Mouse (Mus musculus): ENCODE measurements around the gene Enpp1. TPM values are rescaled to one million over a fixed set of nuclear protein-coding genes. Genes with fewer than 3 reads are reported as not detected.
A peak's percentile ranks its signal among the peaks of the same experiment; 100 is the strongest.
"Not testable (repeated sequence)": the region's sequence is repeated elsewhere in the genome, so short reads cannot be mapped to it uniquely, and the experiment has no call there.

The Enpp1 gene
- polyA plus RNA-seq, 1 experiment from 2014 or later, result 1.4 TPM

DNA sequence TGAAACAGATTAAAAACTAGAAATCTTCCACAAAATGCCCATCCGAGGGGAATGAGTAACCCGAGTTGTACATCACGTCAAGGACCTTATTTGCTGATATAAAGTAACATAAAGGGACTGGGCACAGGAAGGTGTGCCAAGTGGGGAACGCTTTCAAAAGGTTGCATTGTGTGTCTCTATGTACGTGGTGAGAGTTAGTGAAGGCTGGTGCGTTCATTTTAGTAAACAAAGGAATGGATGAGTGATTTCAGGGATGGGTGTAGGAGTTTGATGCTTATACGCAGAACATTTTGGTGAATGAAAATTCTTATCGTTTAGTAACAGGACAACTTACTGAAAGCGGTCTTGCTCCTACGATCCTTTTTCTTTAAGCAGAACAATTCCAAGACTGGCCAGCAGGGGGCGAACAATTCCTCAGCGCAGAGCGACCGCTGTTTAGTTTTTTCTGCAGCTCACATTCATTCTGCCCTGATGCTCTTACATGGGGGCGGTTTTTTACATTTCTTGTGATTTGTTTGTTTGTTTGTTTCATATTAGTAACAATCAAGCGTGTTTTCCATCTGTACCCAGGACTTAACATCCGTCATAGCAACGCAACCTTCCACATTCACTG lies 81.4 kb downstream of the Enpp1 start:
- Histone ChIP-seq H3K9ac (replicated peaks; ENCODE audit: low read length) (no peak overlapping the region), H3K4me3 (ENCODE audit: low read depth, low read length) (no peak overlapping the region), H3K4me1 (ENCODE audit: control insufficient read depth, insufficient read depth, low read length) (no peaks in the 10 kb centered on the region), H3K36me3 (replicated peaks; ENCODE audit: control insufficient read depth, insufficient read depth, low read depth, low read length) (no peaks in the 10 kb centered on the region), H3K4me2 (ENCODE audit: low read depth, low read length) (no peak overlapping the region), H3K27me3 (ENCODE audit: control insufficient read depth, insufficient read depth, low read length) (no peaks in the 10 kb centered on the region), H3K27ac (replicated peaks; ENCODE audit: low read depth, low read length) (no peak overlapping the region), H3K9me3 (replicated peaks; ENCODE audit: control insufficient read depth, low read length) (no peaks in the 10 kb centered on the region)
- DNase-seq (ENCODE audit: low spot score) (peak; percentile 87), ATAC-seq (replicated peaks; ENCODE audit: insufficient number of reproducible peaks, low FRiP score, low TSS enrichment, low read depth) (no peak)
- 25% methylated on average over 18 of the region's 18 CpGs for WGBS

DNA sequence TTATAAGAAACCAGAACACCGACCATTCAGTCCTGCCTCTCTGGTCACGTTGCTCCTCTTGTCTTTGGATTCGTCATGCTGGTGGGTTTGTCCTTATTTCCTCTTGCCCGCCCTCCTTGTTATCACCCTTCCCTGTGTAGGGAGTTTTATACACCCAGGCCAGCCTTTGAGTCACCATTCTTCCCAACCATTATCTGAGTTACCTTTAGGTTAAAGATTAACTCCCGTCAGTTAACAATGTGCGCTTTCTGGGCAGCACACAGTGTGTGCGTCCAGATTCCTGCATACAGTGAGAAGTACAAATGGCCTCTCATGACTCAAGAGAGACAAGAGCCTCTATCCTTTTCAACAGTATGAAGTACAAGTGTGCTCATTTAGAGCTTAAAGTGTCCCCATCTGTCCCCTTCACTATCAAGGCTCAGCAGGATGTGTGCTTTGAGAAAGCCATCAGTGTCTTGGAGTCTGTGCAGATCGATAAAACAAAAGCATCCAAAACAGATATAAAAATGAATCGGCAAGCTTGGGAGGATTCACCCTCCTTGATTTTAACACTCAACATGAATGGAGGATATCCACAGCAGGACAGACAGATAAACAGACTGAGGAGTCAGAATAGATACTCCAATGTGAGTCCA lies 82.8 kb downstream of the Enpp1 start:
- Histone ChIP-seq H3K27ac (replicated peaks; ENCODE audit: low read depth, low read length) (no peak overlapping the region), H3K27me3 (ENCODE audit: control insufficient read depth, insufficient read depth, low read length) (no peaks in the 10 kb centered on the region), H3K4me2 (ENCODE audit: low read depth, low read length) (no peak overlapping the region), H3K4me1 (ENCODE audit: control insufficient read depth, insufficient read depth, low read length) (no peaks in the 10 kb centered on the region), H3K4me3 (ENCODE audit: low read depth, low read length) (no peak overlapping the region), H3K36me3 (replicated peaks; ENCODE audit: control insufficient read depth, insufficient read depth, low read depth, low read length) (no peaks in the 10 kb centered on the region), H3K9me3 (replicated peaks; ENCODE audit: control insufficient read depth, low read length) (no peaks in the 10 kb centered on the region), H3K9ac (replicated peaks; ENCODE audit: low read length) (no peak overlapping the region)
- ATAC-seq (replicated peaks; ENCODE audit: insufficient number of reproducible peaks, low FRiP score, low TSS enrichment, low read depth) (no peak), DNase-seq (ENCODE audit: low spot score) (no peak)
- 86% methylated on average over 9 of the region's 9 CpGs for WGBS

DNA sequence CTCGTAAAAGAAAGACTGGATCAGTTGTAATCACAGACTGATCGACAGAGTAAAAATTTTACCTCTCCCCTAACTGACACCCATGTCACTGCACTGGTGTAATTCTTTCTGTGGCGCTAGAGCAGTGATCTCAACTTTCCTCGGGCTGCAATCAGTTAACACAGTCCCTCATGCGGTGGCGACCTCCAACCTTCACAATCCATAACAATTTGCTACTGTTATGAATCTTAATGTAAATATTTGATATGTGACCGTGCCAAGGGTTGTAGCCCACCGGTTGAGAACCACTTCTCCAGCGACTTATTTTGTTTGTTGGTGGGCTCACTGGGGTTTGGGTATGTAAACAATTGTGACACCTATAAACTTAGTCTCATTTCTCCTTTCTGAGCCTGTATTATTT lies 83.5 kb downstream of the Enpp1 start:
- 70% methylated on average over 9 of the region's 9 CpGs for WGBS
- DNase-seq (ENCODE audit: low spot score) (no peak), ATAC-seq (replicated peaks; ENCODE audit: insufficient number of reproducible peaks, low FRiP score, low TSS enrichment, low read depth) (no peak)

DNA sequence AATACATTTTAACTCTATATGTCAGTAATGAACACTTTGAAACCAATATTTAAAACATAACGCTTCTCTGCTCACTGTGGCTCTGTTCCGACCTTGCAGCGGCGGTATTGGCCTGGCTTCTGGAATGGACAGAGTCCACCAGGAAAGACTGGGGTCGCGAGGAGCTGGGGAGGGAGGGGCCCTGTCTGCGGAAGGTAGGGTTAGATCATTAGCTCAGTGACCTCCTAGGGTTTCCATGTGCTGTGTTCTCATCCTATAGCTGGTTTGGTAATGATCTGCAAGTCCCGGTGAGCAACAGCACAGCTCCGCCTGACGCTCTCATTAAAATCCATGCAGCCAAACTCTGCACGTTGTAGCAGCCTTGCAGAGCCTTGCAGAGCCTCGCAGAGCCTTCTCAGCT lies 84.7 kb downstream of the Enpp1 start:
- no peak overlapping the region for H3K4me3 ChIP-seq (ENCODE audit: low read depth, low read length)
- no peak for ATAC-seq (replicated peaks; ENCODE audit: insufficient number of reproducible peaks, low FRiP score, low TSS enrichment, low read depth)
- H3K27me3 ChIP-seq (ENCODE audit: control insufficient read depth, insufficient read depth, low read length), result no peaks in the 10 kb centered on the region
- no peak overlapping the region for H3K4me2 ChIP-seq (ENCODE audit: low read depth, low read length)
- WGBS, result 69% methylated on average over 12 of the region's 12 CpGs
- DNase-seq (ENCODE audit: low spot score), result no peak
- no peak overlapping the region for H3K9ac ChIP-seq (replicated peaks; ENCODE audit: low read length)
- no peak overlapping the region for H3K27ac ChIP-seq (replicated peaks; ENCODE audit: low read depth, low read length)
- H3K36me3 ChIP-seq (replicated peaks; ENCODE audit: control insufficient read depth, insufficient read depth, low read depth, low read length), result no peaks in the 10 kb centered on the region
- no peaks in the 10 kb centered on the region for H3K4me1 ChIP-seq (ENCODE audit: control insufficient read depth, insufficient read depth, low read length)
- no peaks in the 10 kb centered on the region for H3K9me3 ChIP-seq (replicated peaks; ENCODE audit: control insufficient read depth, low read length)

More for the DNA sequence above, 83.5 kb downstream of the Enpp1 start:
- H3K9me3 ChIP-seq (replicated peaks; ENCODE audit: control insufficient read depth, low read length), result no peaks in the 10 kb centered on the region
- H3K36me3 ChIP-seq (replicated peaks; ENCODE audit: control insufficient read depth, insufficient read depth, low read depth, low read length), result no peaks in the 10 kb centered on the region
- H3K9ac ChIP-seq (replicated peaks; ENCODE audit: low read length), result no peak overlapping the region
- no peaks in the 10 kb centered on the region for H3K27me3 ChIP-seq (ENCODE audit: control insufficient read depth, insufficient read depth, low read length)
- H3K4me2 ChIP-seq (ENCODE audit: low read depth, low read length), result no peak overlapping the region
- no peak overlapping the region for H3K27ac ChIP-seq (replicated peaks; ENCODE audit: low read depth, low read length)
- H3K4me1 ChIP-seq (ENCODE audit: control insufficient read depth, insufficient read depth, low read length), result no peaks in the 10 kb centered on the region
- H3K4me3 ChIP-seq (ENCODE audit: low read depth, low read length), result no peak overlapping the region

DNA sequence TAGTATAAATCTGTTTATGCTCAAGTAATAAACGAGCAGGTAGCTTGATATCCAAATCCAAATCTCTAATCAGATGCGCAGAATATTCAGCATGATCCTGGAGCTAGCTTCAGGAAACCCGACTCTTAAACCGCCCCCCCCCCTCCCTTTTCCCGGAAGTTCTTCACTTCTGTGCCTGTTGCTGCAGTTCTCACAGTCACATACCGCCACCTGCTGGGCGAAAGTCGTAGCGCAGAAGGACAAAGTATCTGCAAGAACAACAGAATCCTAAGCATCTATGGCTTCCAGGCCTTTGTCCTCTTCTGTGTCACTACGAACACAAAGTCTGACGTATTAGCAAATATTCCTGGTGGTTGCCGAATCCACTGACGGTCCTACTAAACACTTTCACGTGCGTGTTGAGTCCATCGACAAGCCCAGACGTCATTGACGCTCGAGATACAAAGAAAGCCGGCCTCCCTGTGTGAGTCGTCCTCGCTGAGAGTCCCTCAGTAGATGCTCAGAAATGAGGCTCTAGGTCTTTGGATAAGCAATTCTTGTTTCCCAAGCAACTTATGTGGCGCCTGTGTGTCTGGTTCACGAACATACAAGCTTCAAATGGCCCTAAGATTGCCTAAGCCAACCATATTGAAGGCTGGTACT lies 86.8 kb downstream of the Enpp1 start:
- WGBS, result 35% methylated on average over 24 of the region's 24 CpGs
- Histone ChIP-seq H3K4me1 (ENCODE audit: control insufficient read depth, insufficient read depth, low read length) (no peaks in the 10 kb centered on the region), H3K27me3 (ENCODE audit: control insufficient read depth, insufficient read depth, low read length) (no peaks in the 10 kb centered on the region), H3K9me3 (replicated peaks; ENCODE audit: control insufficient read depth, low read length) (no peaks in the 10 kb centered on the region), H3K4me2 (ENCODE audit: low read depth, low read length) (no peak overlapping the region), H3K4me3 (ENCODE audit: low read depth, low read length) (no peak overlapping the region), H3K9ac (replicated peaks; ENCODE audit: low read length) (0 out of 2 replicates have a peak overlapping the region, but pooled peaks have one; percentile 1), H3K36me3 (replicated peaks; ENCODE audit: control insufficient read depth, insufficient read depth, low read depth, low read length) (no peaks in the 10 kb centered on the region), H3K27ac (replicated peaks; ENCODE audit: low read depth, low read length) (no peak overlapping the region)
- ATAC-seq (replicated peaks; ENCODE audit: insufficient number of reproducible peaks, low FRiP score, low TSS enrichment, low read depth) (no peak), DNase-seq (ENCODE audit: low spot score) (peak; percentile 92)

DNA sequence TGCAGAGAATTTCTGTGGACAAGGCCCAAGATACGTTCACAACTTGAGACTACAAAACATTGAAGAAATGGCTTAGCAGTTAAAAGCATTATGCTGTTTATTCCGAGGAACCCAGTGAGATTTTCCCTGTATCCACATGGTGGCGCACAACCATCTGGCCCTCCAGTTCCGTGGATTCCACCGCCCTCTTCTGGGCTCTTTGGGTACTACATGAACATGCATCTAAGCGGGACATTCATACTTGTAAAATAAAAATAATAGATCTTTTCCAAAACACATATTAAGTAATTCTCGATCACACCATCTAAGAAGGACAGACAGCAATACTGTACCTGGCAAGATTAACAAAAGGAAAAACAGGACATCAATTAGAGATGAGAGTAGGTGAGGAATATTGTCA lies 89.4 kb downstream of the Enpp1 start:
- no peaks in the 10 kb centered on the region for H3K27me3 ChIP-seq (ENCODE audit: control insufficient read depth, insufficient read depth, low read length)
- no peak overlapping the region for H3K4me3 ChIP-seq (ENCODE audit: low read depth, low read length)
- no peaks in the 10 kb centered on the region for H3K9me3 ChIP-seq (replicated peaks; ENCODE audit: control insufficient read depth, low read length)
- H3K36me3 ChIP-seq (replicated peaks; ENCODE audit: control insufficient read depth, insufficient read depth, low read depth, low read length), result no peaks in the 10 kb centered on the region
- no peaks in the 10 kb centered on the region for H3K4me1 ChIP-seq (ENCODE audit: control insufficient read depth, insufficient read depth, low read length)
- ATAC-seq (replicated peaks; ENCODE audit: insufficient number of reproducible peaks, low FRiP score, low TSS enrichment, low read depth) (no peak), DNase-seq (ENCODE audit: low spot score) (peak; percentile 80)
- H3K4me2 ChIP-seq (ENCODE audit: low read depth, low read length), result no peak overlapping the region
- no peak overlapping the region for H3K27ac ChIP-seq (replicated peaks; ENCODE audit: low read depth, low read length)
- no peak overlapping the region for H3K9ac ChIP-seq (replicated peaks; ENCODE audit: low read length)
- WGBS, result 21% methylated on average over 7 of the region's 7 CpGs

DNA sequence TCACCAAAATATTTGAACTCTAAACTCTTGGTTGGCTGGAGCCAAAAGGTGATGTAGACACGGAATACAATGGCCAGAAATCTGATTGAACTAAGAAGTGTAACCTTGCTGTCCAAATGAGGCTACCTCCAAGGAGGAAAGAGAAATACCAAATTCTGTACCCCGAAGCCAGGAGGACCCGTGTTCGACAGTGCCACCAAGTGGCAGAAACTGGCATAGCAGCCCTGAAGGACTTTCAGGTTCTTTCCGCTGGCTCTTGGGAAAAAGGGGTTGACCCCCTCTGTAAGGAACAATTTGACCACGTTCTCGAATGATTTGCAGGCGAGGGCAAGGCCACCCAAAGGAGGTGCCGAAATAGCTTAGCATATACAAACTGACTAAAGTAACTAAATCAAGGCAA lies 90.4 kb downstream of the Enpp1 start:
- no peak overlapping the region for H3K9ac ChIP-seq (replicated peaks; ENCODE audit: low read length)
- no peaks in the 10 kb centered on the region for H3K4me1 ChIP-seq (ENCODE audit: control insufficient read depth, insufficient read depth, low read length)
- H3K4me2 ChIP-seq (ENCODE audit: low read depth, low read length), result no peak overlapping the region
- no peaks in the 10 kb centered on the region for H3K27me3 ChIP-seq (ENCODE audit: control insufficient read depth, insufficient read depth, low read length)
- no peaks in the 10 kb centered on the region for H3K36me3 ChIP-seq (replicated peaks; ENCODE audit: control insufficient read depth, insufficient read depth, low read depth, low read length)
- no peak overlapping the region for H3K27ac ChIP-seq (replicated peaks; ENCODE audit: low read depth, low read length)
- H3K9me3 ChIP-seq (replicated peaks; ENCODE audit: control insufficient read depth, low read length), result no peaks in the 10 kb centered on the region
- no peak overlapping the region for H3K4me3 ChIP-seq (ENCODE audit: low read depth, low read length)
- ATAC-seq (replicated peaks; ENCODE audit: insufficient number of reproducible peaks, low FRiP score, low TSS enrichment, low read depth) (no peak), DNase-seq (ENCODE audit: low spot score) (peak; percentile 76)
- WGBS, result 41% methylated on average over 9 of the region's 9 CpGs

DNA sequence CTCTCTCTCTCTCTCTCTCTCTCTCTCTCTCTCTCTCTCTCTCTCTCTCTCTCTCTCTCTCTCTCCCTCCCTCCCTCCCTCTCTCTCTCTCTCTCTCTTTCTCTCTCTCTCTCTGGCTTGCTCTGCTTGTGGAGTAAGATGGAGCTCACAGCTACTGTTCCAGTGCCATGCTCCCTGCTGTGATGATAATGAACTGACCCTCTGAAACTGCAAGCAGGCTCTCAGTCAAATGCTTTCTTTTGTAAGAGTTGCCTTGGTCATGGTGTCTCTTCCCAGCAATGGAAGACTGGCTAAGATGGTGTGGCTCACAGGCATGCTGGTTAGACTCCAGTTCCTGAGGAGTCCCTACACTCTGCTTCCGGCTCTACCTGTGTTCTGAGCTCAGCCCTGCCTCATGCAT lies 95.4 kb downstream of the Enpp1 start:
- H3K9ac ChIP-seq (replicated peaks; ENCODE audit: low read length); H3K27me3 ChIP-seq (ENCODE audit: control insufficient read depth, insufficient read depth, low read length); ATAC-seq (replicated peaks; ENCODE audit: insufficient number of reproducible peaks, low FRiP score, low TSS enrichment, low read depth); H3K27ac ChIP-seq (replicated peaks; ENCODE audit: low read depth, low read length); H3K36me3 ChIP-seq (replicated peaks; ENCODE audit: control insufficient read depth, insufficient read depth, low read depth, low read length); H3K4me3 ChIP-seq (ENCODE audit: low read depth, low read length); H3K4me2 ChIP-seq (ENCODE audit: low read depth, low read length); H3K9me3 ChIP-seq (replicated peaks; ENCODE audit: control insufficient read depth, low read length); H3K4me1 ChIP-seq (ENCODE audit: control insufficient read depth, insufficient read depth, low read length); DNase-seq (ENCODE audit: low spot score): not testable (repeated sequence)
- WGBS, result 88% methylated on average over 1 of the region's 1 CpGs

Measured in embryonic facial prominence, embryonic 11.5 days (tissue).